Mouse (Mus musculus): ENCODE results near the gene Mob3c. TPM values are rescaled to one million over a fixed set of nuclear protein-coding genes. Genes with fewer than 3 reads are reported as not detected.

Mob3c gene
- total RNA-seq, 2 experiments from 2014 or later: 4.0 to 6.7 TPM

- DNase-seq (ENCODE audit: low spot score in 2 of 2): no peak
These were observed 3.3 kb downstream of the Mob3c start for GRCm38 (mm10) chr4:115831221-115831620.

DNA sequence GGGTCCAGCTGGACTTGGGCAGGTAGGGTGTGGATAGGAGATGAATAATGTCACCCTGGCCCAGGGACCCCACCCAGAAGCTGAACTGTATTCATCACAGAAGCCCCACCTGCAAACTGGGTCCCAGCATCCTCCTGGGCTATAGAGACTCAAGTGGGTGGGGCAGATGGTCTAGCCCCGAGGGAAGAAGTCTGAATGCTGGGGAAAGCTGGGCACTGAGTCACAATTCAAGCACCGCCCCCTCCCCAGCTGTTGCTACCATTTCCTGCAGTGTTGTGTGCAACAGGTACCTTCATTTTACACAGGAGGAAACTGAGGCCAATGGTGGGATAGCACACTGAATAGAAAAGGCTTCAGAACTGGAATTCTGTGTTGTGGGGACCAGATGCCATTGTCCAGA is 4.1 kb downstream of the Mob3c start:
- DNase-seq (ENCODE audit: low spot score in 2 of 2): peak in 1 of 2 experiments; percentile 16

DNA sequence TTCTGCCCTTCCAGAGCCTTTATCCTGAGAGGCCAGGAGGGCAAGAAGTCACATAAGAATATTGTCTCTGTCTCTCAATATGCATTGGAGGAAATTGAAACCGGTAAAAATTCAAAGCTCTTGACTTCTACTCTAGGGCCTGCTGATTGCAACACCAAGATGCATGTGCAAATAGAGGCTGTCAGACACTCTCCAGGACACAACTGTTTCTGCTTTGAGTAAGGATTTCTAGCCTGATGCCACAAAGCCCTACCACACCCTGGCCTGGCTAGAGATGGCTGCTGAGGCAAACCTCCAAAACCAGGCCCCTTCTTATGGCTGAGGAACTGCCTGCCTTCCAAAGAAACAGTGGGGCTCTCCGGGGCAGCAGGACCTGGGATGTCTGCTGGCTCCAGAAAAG is 7.7 kb downstream of the Mob3c start:
- DNase-seq (ENCODE audit: low spot score in 2 of 2): no peak

- no peak for DNase-seq (ENCODE audit: low spot score in 2 of 2)
These were observed 10.3 kb downstream of the Mob3c start for GRCm38 (mm10) chr4:115838196-115838595.

GRCm38 (mm10) chr4:115838696-115839641 is 11.1 kb downstream of the Mob3c start, which contains the start of gene Mknk1:
TSS of gene Mknk1 (plus strand) at chr4:115839198.
- peak; percentile 87 to 91 for DNase-seq (ENCODE audit: low spot score in 2 of 2)

GRCm38 (mm10) chr4:115839956-115840355 is 12.1 kb downstream of the Mob3c start:
- DNase-seq (ENCODE audit: low spot score in 2 of 2): no peak

DNA sequence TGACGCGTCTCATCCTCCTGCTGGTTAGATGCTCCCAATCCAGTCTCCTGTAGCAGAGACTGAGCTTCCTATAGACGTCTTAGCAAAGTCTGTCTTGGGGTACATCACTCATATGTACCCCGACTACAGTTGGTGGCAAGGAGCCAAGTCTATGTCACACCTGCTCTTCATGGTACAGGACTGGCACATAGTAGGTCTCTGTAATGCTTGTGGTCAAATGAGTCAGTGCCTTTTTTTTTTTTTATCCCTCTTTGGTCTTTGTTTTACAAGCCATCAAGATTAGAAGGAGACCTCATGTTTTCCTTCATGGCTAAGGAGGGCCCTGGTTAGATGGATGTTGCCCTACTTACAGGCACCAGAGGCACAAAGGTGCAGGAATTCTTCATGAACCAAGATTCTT is 12.9 kb downstream of the Mob3c start:
- DNase-seq (ENCODE audit: low spot score in 2 of 2): no peak

DNA sequence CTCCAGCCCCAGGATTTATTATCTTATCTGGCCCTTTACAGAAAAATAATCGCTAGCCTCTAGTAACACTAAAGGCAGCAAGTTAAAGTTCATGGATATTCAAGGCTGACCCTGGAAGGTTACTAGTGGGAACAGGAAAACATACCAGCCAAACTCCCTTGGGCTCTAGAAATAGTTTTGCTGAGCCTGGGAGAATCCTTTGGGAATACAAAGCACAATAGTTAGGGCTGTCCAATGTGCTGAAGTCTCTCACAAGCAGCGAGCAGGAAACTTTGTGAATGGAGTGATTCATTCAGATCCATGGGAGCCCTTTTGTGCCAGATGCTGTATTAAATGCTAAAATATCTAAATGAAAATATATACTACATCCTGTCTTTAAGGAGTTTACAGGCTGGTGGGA is 18.8 kb downstream of the Mob3c start:
- DNase-seq (ENCODE audit: low spot score in 2 of 2): no peak

DNA sequence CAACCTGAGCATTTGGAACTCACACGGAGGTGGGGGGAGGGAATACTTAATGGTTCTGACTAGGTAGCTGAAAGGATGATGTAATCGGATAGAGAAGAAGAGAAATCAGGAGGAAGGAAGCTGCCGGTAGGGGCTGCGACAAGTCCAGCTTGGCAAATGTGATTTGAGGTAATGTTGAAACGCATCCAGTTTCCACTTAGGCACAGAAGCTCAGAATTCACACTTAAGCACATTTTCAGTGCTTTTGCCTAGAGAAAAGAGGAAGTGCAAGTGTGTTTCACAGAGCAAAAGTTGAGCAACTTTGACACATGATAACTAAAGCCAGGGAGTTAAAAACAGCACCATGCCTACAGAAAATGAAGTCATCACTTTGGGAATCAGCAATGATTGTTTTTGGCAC is 19.5 kb downstream of the Mob3c start:
- DNase-seq (ENCODE audit: low spot score in 2 of 2): no peak

GRCm38 (mm10) chr4:115848083-115848482 is 20.2 kb downstream of the Mob3c start:
- no peak for DNase-seq (ENCODE audit: low spot score in 2 of 2)

GRCm38 (mm10) chr4:115848990-115849677 is 21.2 kb downstream of the Mob3c start:
- no peak for DNase-seq (ENCODE audit: low spot score in 2 of 2)

DNA sequence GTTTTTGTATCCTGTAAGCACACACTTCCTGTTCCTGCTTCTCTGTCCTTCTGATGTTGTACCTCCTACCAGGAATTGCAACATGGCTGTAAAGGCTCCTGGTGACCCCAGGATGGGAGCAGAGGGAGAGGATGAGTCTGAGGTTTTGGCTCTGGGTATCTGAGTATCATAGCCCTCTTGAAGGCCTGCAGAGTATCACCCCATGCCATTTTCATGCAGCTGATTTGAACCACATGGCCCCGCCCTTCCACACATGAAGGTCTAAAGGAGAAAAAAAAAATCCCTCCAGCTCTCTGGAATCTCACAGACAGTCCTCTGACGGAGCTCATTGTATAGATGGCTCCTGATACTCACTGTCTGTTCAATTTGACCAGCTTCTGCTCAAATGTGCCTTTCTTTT is 22.2 kb downstream of the Mob3c start:
- DNase-seq (ENCODE audit: low spot score in 2 of 2): no peak

GRCm38 (mm10) chr4:115850631-115851030 is 22.7 kb downstream of the Mob3c start:
- no peak for DNase-seq (ENCODE audit: low spot score in 2 of 2)

GRCm38 (mm10) chr4:115851569-115851968 is 23.7 kb downstream of the Mob3c start:
- DNase-seq (ENCODE audit: low spot score in 2 of 2): no peak

DNA sequence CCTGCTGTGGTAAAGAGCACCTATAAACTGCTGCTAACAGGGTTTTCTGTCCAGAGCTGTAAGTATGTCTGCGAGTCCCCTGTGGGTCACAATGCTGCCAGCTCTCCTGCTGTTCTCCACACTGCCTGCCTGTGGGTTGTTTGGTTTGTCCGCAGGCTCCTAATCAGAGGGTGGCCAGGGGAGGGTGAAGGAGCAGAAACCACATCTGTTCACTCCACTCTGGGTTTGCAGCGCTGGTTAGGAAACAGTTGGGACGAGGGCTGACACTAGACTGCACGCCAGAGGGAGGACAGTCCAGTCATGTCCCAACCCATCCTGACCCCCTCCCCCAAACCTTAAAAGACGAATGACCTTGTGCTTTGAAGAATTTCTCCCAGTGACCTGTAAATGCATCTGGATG is 27.2 kb downstream of the Mob3c start:
- DNase-seq (ENCODE audit: low spot score in 2 of 2): no peak

DNA sequence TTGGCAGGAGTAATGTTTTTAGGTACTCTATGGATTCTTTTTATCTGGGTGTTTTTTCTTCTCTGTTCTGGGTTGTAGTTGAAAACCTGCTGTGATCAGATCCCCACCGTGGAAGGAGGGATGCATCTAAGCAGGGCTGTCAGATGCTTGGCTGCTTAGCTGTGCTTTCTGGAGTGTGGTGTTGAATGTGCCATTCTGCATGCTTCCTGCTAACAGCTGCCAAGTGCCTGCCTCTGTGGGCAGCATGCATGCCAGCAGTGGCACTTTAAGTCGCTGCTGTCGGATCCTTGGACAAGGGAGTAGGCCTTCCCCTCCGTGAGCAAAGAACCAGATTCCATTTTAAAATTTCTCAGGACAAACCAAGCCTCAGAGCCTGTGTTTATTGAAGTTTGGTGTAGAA is 27.7 kb downstream of the Mob3c start:
- peak in 1 of 2 experiments; percentile 14 for DNase-seq (ENCODE audit: low spot score in 2 of 2)

GRCm38 (mm10) chr4:115856282-115856681 is 28.4 kb downstream of the Mob3c start:
- no peak for DNase-seq (ENCODE audit: low spot score in 2 of 2)

DNA sequence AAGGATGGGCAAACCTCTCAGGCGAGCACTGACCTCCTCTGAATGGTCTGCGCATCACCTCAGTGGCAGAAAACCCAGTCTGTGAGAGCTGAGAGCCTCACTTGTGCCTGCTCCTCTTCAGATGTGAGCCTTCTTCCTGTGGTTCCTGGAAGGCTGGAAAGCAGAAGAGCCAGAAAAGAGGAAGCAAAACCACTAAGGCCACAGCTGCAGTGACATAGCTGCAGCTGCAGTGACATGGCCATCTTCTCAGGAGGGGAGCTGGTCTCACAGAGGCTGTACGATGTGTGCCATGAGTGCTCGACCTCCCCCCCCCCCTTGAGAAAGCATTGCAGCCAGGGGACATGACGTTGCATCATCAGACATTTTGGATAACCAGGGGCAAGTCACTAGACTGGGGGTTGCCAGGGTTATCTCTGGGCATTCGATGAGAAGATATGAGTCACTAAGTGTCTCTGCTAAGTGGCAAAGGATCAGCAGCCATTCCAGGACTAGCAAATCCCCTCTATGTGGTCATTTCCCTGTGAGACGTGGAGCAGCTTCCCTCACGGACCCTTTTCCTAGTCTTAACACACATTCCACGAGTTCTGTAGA is 29.5 kb downstream of the Mob3c start:
- DNase-seq (ENCODE audit: low spot score in 2 of 2): no peak

DNA sequence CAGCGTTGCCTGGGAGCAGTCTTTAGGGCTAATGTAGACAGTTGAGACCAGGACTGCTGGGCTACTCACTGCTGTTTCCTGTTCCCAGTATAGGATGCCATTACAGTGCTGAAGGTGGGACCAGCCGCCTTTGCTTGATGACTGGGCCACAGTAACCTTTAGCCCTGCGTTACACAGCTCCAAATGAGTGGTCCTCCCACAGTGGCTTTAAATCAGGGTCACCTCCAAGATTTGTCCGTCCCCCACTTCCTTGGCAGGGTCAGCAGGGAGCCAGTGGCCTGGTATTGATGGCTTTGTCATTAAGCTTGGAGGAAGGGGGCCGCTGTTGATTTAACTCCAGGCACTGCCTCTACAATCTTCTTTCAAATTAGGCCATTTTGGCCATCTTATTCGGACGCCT is 35.5 kb downstream of the Mob3c start:
- no peak for DNase-seq (ENCODE audit: low spot score in 2 of 2)

DNA sequence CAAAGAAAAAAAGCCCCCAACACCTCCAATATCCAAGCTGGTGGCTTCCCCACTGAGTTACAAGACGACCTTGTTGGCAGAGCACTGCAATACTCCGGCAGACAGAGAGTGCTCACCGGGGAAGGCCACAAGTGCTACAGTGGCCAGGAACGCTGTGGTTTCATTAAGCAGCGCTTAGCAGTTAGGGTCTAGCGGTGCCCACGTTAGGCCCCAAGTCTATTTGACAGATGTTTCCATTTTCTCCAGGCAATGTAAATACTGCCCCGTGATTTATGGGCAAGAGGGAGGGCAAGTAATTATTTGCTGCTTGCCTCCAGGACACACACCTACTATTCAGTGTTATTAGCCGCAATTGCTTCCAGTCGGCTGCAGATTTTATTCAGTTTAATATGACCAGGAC is 36.0 kb downstream of the Mob3c start:
- DNase-seq (ENCODE audit: low spot score in 2 of 2): no peak

GRCm38 (mm10) chr4:115869512-115870210 is 41.8 kb downstream of the Mob3c start:
- DNase-seq (ENCODE audit: low spot score in 2 of 2): no peak

Data from left cerebral cortex, adult 18-20 months (tissue).